Comparison of ENCODE assay signal across 23 mouse cellular contexts in genomic region chr10:43912236-43912635, GRCm38 (mm10).
"Had no signal": no experiment of that assay in that cellular context is flagged by ENCODE, and none has a peak within 500 bp of the region (broad histone marks: within the 10 kb centered on the region; RNA-seq: fewer than 3 reads in every experiment).

No protein-coding gene starts in this region.

- H3K9me3 ChIP-seq: heart, embryonic 12.5 days; hindbrain, embryonic 10.5 days; hindbrain, embryonic 12.5 days; intestine, embryonic 15.5 days; limb, embryonic 12.5 days; liver, embryonic 15.5 days had no signal

- H3K27me3 ChIP-seq: heart, embryonic 12.5 days; hindbrain, embryonic 12.5 days; intestine, embryonic 15.5 days; limb, embryonic 12.5 days; liver, embryonic 15.5 days had no signal

- H3K27ac ChIP-seq: gastrocnemius, adult 2 months; heart, adult 2 months; hindbrain, embryonic 10.5 days; hindbrain, embryonic 12.5 days; hindbrain, embryonic 14.5 days; intestine, embryonic 15.5 days; limb, embryonic 12.5 days; liver, embryonic 15.5 days had no signal

- H3K4me3 ChIP-seq: gastrocnemius, adult 2 months; heart, adult 2 months; heart, embryonic 12.5 days; hindbrain, embryonic 10.5 days; hindbrain, embryonic 12.5 days; intestine, embryonic 15.5 days; limb, embryonic 12.5 days; liver, embryonic 15.5 days had no signal

- DNase-seq: gastrocnemius, adult 2 months; gastrocnemius, postnatal 10 days; gastrocnemius, postnatal 25 days; heart, adult 2 months; heart, postnatal 10 days; heart, postnatal 4 days; kidney, adult 18-20 months; kidney, adult 8-10 months; kidney, postnatal 14 days; kidney, postnatal 36 days; layer of hippocampus, adult 9-11 months; layer of hippocampus, postnatal 36 days; left cerebral cortex, postnatal 4 days had no signal

- H3K4me1 ChIP-seq: hindbrain, embryonic 10.5 days; hindbrain, embryonic 12.5 days; limb, embryonic 12.5 days had no signal

- ATAC-seq: hindbrain, embryonic 16.5 days; inflammation-experienced regulatory T-cells, adult 6 months; intestine, embryonic 15.5 days; intestine, postnatal 0 days had no signal

- H3K36me3 ChIP-seq: intestine, embryonic 15.5 days had no signal

- H3K4me2 ChIP-seq: heart, embryonic 12.5 days; hindbrain, embryonic 12.5 days; hindbrain, embryonic 14.5 days; intestine, embryonic 15.5 days; limb, embryonic 12.5 days; liver, embryonic 15.5 days had no signal

- H3K9ac ChIP-seq: heart, embryonic 12.5 days; hindbrain, embryonic 12.5 days; hindbrain, embryonic 14.5 days; intestine, embryonic 15.5 days; limb, embryonic 12.5 days; liver, embryonic 15.5 days had no signal
